Mouse (Mus musculus) kidney, embryonic 15.5 days (tissue): ENCODE results near the gene Ankfy1. TPM values are rescaled to one million over a fixed set of nuclear protein-coding genes. Genes with fewer than 3 reads are reported as not detected.
"Not testable (repeated sequence)": the region's sequence is repeated elsewhere in the genome, so short reads cannot be mapped to it uniquely, and the experiment has no call there.

ENCODE experiments used
- ATAC-seq: fragments of 200-750 bp; cut with Nextera tagmentation; replicated peaks from 2 replicates; pipeline ENCODE4 v1.8.0; 2017; ENCODE audit warnings: moderate TSS enrichment; ENCODE audit not compliant: low FRiP score
- H3K27ac ChIP-seq: fragments of 300-500 bp; sonication (generic); 2 replicates; pipeline ENCODE4 v1.5.1; 2015; ENCODE audit warnings: mild to moderate bottlenecking, inconsistent platforms
- H3K27me3 ChIP-seq: fragments of 300-500 bp; sonication (generic); 2 replicates; pipeline ENCODE4 v1.6.1; 2015; ENCODE audit warnings: inconsistent platforms
- H3K36me3 ChIP-seq: fragments of 300-500 bp; sonication (generic); 2 replicates; pipeline ENCODE4 v1.6.1; 2015; ENCODE audit warnings: inconsistent platforms
- H3K4me1 ChIP-seq: fragments of 300-500 bp; sonication (generic); 2 replicates; pipeline ENCODE4 v1.6.1; 2015; ENCODE audit warnings: inconsistent platforms
- H3K4me2 ChIP-seq: fragments of 300-500 bp; sonication (generic); 2 replicates; pipeline ENCODE4 v1.6.1; 2015; ENCODE audit warnings: moderate library complexity, mild to moderate bottlenecking, inconsistent platforms
- H3K4me3 ChIP-seq: fragments of 300-500 bp; sonication (generic); replicated peaks from 2 replicates; pipeline ENCODE4 v1.5.1; 2015; ENCODE audit warnings: mild to moderate bottlenecking, inconsistent platforms
- H3K9ac ChIP-seq: fragments of 300-500 bp; sonication (generic); 2 replicates; pipeline ENCODE4 v1.6.1; 2015; ENCODE audit warnings: mild to moderate bottlenecking, inconsistent platforms
- H3K9me3 ChIP-seq: fragments of 300-500 bp; sonication (generic); replicated peaks from 2 replicates; pipeline ENCODE4 v1.6.1; 2016; ENCODE audit warnings: inconsistent platforms
- WGBS: fragments of 180-500 bp; shearing (Covaris S2); methylation state at CpG from one replicate; pipeline ENCODE4 v1.1.7; 2015; ENCODE audit warnings: mixed read lengths; 5-methylcytosine and 5-hydroxymethylcytosine counted together
- polyA plus RNA-seq: library from polyadenylated mRNA; unstranded; fragments of >200 nt; fragmentation: Nextera tagmentation; extraction: Ambion mirVana; gene quantifications from 2 replicates; pipeline ENCODE4 v1.2.1, GENCODE M21; 2015

Ankfy1 gene
- polyA plus RNA-seq, 1 experiment from 2014 or later, result 23.7 TPM

DNA sequence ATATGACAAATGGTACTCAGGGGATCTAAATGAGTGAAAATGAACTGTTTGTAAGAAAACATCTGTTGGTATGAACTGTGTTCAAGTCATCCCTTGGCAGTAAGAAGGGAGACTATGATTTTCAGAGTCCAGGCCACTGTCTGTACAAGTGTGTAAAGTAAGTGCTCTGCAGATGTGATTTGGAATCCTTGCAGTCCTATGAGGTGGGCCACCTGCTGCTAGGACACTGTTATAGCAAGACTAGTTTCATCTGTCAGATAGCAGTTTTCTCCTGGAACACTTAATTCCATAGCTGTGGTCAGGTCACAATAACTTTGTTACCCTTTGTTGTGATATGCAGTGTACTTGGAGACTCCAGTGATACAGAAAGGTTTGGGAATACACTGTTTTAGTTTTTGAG lies 36.2 kb downstream of the Ankfy1 start:
- Histone ChIP-seq H3K27ac (no peak overlapping the region), H3K4me1 (no peaks in the 10 kb centered on the region), H3K36me3 (peaks cover 54% of the 10 kb centered on the region), H3K9me3 (no peaks in the 10 kb centered on the region), H3K9ac (no peak overlapping the region), H3K4me3 (no peak overlapping the region), H3K27me3 (no peaks in the 10 kb centered on the region), H3K4me2 (no peak overlapping the region)
- ATAC-seq, result no peak

DNA sequence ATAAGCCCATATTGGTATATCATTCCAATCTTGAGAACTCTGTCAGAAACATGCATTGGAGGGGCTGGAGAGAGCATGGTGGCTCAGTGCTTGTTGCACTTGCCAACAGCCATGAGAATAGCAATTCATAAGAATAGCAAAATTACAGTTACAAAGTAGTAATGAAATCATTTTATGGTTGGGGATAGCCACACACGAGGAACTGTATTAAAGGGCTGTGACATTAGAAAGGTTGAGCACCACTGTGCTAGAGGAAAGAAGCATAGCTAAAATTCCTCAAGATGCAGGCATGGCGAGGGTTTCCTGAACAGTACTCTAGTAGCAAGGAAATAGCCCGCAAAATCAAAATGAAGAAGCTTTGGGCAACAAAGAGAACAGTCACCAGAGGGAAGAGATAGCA lies 43.9 kb downstream of the Ankfy1 start:
- ATAC-seq, result no peak
- Histone ChIP-seq H3K36me3 (peaks cover 83% of the 10 kb centered on the region), H3K4me1 (no peaks in the 10 kb centered on the region), H3K27me3 (no peaks in the 10 kb centered on the region), H3K9me3 (no peaks in the 10 kb centered on the region), H3K4me2 (no peak overlapping the region), H3K4me3 (no peak overlapping the region), H3K9ac (no peak overlapping the region), H3K27ac (no peak overlapping the region)
- WGBS, result 91% methylated on average over 3 of the region's 3 CpGs

DNA sequence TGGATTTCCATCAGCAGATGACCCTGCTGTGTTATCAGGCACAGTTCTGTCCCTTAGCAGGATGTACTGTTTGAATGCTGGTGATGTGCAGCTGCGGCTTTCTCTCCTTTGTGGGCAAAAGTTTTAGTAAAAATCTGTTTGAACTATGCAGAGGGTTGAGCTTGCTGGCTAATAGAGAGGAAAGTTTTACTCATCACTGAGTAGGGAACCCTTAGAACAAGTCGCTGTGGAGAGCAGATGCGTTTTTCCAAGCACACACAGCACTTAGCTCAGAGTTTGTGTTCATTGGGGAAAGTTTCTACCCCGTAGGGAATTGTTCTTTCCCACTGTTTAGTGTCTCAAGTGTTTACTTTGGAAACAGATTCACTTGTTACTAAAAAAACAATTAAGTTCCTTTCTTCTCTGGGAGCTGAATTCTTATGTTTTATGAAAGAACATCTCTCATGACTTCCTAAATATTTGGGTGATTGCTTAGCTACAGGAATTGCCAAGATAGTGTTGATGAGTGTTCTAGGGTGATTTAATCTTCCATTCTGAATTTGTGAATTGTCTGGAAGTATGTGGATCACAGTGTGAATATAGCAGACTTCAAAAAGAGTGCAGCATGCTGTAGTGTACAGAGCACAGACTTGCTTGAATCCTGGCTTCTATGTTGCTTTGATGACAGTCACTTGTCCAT lies 45.2 kb downstream of the Ankfy1 start:
- WGBS, result 69% methylated on average over 4 of the region's 4 CpGs

DNA sequence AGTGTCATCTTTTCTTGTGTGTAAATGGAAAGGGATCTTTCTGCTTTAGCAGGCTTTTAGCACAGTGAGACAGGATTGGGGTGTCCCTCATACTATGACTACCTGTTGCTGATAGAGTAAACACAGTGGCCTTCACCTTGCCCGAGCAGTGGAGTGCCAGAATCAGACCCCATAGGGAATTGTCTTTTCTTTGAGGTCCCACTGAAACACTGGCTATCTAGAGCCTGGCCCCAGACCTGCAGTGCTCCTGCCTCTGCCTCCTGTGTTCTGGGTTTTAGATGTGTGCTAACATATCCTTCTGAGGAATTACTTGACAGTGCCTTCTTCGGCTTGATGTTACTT lies 45.7 kb downstream of the Ankfy1 start:
- Histone ChIP-seq H3K27me3 (no peaks in the 10 kb centered on the region), H3K9ac (no peak overlapping the region), H3K4me3 (no peak overlapping the region), H3K4me1 (no peaks in the 10 kb centered on the region), H3K36me3 (peaks cover 82% of the 10 kb centered on the region), H3K9me3 (no peaks in the 10 kb centered on the region), H3K4me2 (no peak overlapping the region), H3K27ac (no peak overlapping the region)
- no peak for ATAC-seq
- WGBS, result 91% methylated on average over 2 of the region's 2 CpGs

More for the DNA sequence above, 45.2 kb downstream of the Ankfy1 start:
- no peak overlapping the region for H3K9ac ChIP-seq
- no peaks in the 10 kb centered on the region for H3K4me1 ChIP-seq
- H3K27me3 ChIP-seq, result no peaks in the 10 kb centered on the region
- no peaks in the 10 kb centered on the region for H3K9me3 ChIP-seq
- H3K27ac ChIP-seq, result no peak overlapping the region
- no peak overlapping the region for H3K4me3 ChIP-seq
- no peak overlapping the region for H3K4me2 ChIP-seq
- H3K36me3 ChIP-seq, result peaks cover 82% of the 10 kb centered on the region
- ATAC-seq, result no peak

DNA sequence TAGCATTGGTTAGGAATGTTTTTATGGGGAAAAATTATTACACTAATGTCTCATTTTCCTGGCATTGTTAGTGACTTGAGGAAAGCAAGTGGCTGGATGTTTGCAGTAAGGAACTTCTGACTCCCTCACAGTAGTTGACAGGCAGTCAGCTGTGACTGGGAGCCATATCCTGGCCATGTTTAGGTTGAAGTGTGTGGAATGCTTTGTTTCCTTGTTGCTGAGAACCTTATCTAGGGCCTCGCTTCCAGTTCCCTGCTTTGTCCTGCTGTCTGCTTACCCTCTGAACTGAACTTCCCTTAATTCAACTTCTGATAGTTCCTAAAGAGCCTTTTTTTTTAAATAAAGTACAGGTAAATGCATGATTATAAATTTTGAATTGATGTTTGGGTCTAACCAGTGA lies 46.5 kb downstream of the Ankfy1 start:
- no peaks in the 10 kb centered on the region for H3K27me3 ChIP-seq
- H3K27ac ChIP-seq, result no peak overlapping the region
- H3K9ac ChIP-seq, result no peak overlapping the region
- H3K4me1 ChIP-seq, result no peaks in the 10 kb centered on the region
- no peaks in the 10 kb centered on the region for H3K9me3 ChIP-seq
- WGBS, result 56% methylated on average over 1 of the region's 1 CpGs
- ATAC-seq, result no peak
- H3K4me3 ChIP-seq, result no peak overlapping the region
- H3K4me2 ChIP-seq, result no peak overlapping the region
- H3K36me3 ChIP-seq, result peaks cover 81% of the 10 kb centered on the region

DNA sequence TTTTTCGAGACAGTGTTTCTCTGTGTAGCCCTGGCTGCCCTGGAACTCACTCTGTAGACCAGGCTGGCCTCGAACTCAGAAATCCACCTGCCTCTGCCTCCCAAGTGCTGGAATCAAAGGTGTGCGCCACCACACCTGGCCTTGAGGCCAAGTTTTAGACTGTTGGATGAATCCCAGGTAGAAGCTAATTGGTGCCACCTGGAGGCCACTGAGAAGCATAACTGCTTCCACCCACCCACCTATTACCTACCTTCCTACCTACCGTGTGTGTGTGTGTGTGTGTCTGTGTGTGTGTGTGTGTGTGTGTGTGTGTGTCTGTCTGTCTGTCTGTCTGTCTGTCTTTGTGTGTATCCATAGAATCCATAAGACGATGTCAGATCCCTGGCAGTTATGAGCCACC lies 47.7 kb downstream of the Ankfy1 start:
- 87% methylated on average over 5 of the region's 5 CpGs for WGBS
- not testable (repeated sequence) for H3K4me3 ChIP-seq, H3K4me1 ChIP-seq, ATAC-seq, H3K27me3 ChIP-seq, H3K9me3 ChIP-seq, H3K9ac ChIP-seq, H3K4me2 ChIP-seq, H3K27ac ChIP-seq
- H3K36me3 ChIP-seq, result peaks cover 76% of the 10 kb centered on the region

DNA sequence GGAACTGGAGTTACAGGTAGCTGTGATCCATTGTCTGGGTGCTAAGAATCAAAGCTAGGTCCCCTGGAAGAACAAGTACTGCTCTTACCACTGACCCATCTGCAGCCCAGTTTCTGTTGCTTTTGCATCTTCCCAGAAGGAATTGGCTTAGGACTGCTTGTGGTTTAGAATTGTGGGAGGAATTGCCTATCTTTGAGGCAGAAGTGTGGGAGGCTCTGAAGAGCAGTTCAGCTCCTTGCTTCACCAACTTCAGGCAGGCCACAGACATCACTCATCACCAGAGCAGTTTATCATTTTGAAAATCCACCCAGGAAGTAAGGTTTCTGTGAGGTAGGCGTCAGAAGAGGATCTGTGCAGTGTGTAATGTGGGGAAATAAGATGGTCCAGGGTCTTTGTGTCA lies 49.2 kb downstream of the Ankfy1 start:
- Histone ChIP-seq H3K9ac (no peak overlapping the region), H3K9me3 (no peaks in the 10 kb centered on the region), H3K4me1 (no peaks in the 10 kb centered on the region), H3K4me2 (no peak overlapping the region), H3K36me3 (peaks cover 76% of the 10 kb centered on the region), H3K27me3 (no peaks in the 10 kb centered on the region), H3K4me3 (no peak overlapping the region), H3K27ac (no peak overlapping the region)
- 88% methylated on average over 1 of the region's 1 CpGs for WGBS
- no peak for ATAC-seq

DNA sequence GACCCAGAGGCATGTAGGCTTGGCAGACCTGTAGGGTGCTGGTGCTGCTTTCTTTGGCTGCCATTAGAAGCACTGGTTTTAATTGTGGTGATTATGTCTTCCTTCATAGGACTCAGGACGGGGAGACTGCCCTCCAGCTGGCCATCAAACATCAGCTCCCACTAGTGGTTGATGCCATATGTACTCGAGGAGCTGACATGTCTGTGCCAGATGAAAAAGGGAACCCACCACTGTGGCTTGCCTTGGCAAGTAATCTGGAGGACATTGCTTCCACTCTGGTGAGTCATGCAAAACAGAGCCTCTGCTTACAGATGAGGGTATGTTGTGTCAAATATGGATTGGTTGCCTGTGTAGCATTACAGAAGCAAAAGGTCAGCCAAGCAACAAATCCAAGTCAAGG lies 62.1 kb downstream of the Ankfy1 start:
- Histone ChIP-seq H3K4me1 (no peaks in the 10 kb centered on the region), H3K27ac (no peak overlapping the region), H3K9ac (no peak overlapping the region), H3K9me3 (no peaks in the 10 kb centered on the region), H3K4me2 (no peak overlapping the region), H3K4me3 (no peak overlapping the region), H3K36me3 (peaks cover 97% of the 10 kb centered on the region), H3K27me3 (no peaks in the 10 kb centered on the region)
- ATAC-seq, result no peak
- WGBS, result 52% methylated on average over 2 of the region's 2 CpGs

DNA sequence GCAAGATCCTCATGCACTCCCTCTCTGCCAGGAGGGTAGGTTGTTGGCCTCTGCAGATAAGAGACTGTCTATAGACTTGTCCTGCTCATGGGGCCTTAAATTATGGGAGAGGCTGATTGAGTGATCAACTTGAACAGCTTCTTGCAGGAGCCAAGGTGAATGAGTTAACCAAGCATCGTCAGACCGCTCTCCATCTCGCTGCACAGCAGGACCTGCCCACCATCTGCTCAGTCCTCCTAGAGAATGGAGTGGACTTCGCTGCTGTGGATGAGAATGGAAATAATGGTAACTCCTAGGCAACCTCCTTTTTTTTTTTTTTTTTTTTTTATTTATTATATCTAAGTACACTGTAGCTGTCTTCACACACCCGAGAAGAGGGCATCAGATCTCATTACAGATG lies 68.5 kb downstream of the Ankfy1 start:
- Histone ChIP-seq H3K27ac (no peak overlapping the region), H3K9ac (no peak overlapping the region), H3K4me3 (no peak overlapping the region), H3K4me2 (no peak overlapping the region), H3K27me3 (no peaks in the 10 kb centered on the region), H3K9me3 (no peaks in the 10 kb centered on the region), H3K36me3 (peaks cover 99% of the 10 kb centered on the region), H3K4me1 (no peaks in the 10 kb centered on the region)
- WGBS, result 90% methylated on average over 5 of the region's 5 CpGs
- no peak for ATAC-seq

DNA sequence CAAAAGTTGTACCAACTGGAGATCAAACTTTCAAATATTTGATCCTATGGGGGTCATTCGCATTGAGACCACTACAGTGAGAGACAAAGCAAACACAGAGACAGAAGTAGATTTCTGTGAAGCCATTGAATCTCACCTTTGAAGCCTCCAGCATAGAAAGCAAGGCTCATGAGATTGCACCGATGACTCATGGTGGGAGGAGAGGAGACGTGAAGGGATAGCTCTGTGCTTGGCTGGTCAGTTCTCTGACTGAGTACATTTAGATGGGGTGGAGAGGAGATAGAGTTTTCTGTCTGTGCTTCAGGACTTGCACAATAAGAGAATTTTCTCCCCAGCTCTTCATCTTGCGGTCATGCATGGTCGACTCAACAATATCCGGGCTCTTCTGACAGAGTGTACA lies 69.8 kb downstream of the Ankfy1 start:
- H3K27me3 ChIP-seq, result no peaks in the 10 kb centered on the region
- H3K4me2 ChIP-seq, result no peak overlapping the region
- H3K4me1 ChIP-seq, result no peaks in the 10 kb centered on the region
- H3K4me3 ChIP-seq, result no peak overlapping the region
- no peak overlapping the region for H3K9ac ChIP-seq
- no peak for ATAC-seq
- H3K36me3 ChIP-seq, result peaks cover 98% of the 10 kb centered on the region
- no peaks in the 10 kb centered on the region for H3K9me3 ChIP-seq
- 90% methylated on average over 6 of the region's 6 CpGs for WGBS
- no peak overlapping the region for H3K27ac ChIP-seq

DNA sequence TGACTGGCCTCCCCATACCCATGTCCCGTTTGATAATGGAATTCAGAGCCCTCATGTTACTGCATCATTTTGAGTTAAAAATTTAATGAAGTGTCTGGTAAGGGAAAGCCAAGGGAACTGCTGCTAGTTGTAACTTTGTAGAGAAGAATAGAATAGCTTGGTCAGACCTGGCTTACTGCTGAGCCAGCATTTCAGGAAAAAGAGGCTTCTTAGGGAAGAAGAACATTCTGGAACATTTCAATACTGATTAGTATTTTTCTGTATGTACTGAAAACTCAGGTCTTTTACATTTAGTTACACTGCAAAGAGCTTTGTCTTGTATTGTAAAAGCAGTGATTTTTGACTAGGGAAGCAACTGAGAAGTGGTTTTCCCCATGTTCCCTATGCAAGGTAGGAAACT lies 71.0 kb downstream of the Ankfy1 start:
- no peaks in the 10 kb centered on the region for H3K9me3 ChIP-seq
- H3K4me1 ChIP-seq, result no peaks in the 10 kb centered on the region
- H3K9ac ChIP-seq, result no peak overlapping the region
- ATAC-seq, result no peak
- no peak overlapping the region for H3K4me3 ChIP-seq
- WGBS, result 83% methylated on average over 1 of the region's 1 CpGs
- H3K27me3 ChIP-seq, result no peaks in the 10 kb centered on the region
- H3K27ac ChIP-seq, result no peak overlapping the region
- H3K36me3 ChIP-seq, result peaks cover 89% of the 10 kb centered on the region
- H3K4me2 ChIP-seq, result no peak overlapping the region

DNA sequence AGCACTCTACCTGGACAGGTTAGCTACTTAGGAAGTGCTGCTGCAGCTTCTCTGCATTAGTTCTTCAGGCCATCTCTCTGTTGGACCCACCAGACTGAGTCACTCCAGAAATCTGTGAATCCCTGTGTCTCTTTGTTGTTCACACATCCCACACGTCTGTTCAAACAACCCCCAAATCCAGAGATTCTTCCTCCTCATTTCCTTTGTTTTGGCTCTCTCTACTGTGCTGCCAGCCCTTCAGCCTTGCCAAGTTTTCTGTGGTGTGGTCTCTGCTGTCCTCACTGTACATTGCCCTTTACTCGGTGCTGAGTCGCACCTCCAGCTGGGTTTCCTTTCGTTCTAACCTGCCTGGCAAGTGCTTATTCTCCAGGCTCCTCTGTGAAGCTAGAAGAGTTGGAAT lies 74.5 kb downstream of the Ankfy1 start:
- Histone ChIP-seq H3K4me2 (no peak overlapping the region), H3K27ac (no peak overlapping the region), H3K4me1 (no peaks in the 10 kb centered on the region), H3K4me3 (no peak overlapping the region), H3K9me3 (no peaks in the 10 kb centered on the region), H3K27me3 (no peaks in the 10 kb centered on the region), H3K36me3 (peaks cover 77% of the 10 kb centered on the region), H3K9ac (no peak overlapping the region)
- ATAC-seq, result no peak
- WGBS, result 94% methylated on average over 4 of the region's 4 CpGs

DNA sequence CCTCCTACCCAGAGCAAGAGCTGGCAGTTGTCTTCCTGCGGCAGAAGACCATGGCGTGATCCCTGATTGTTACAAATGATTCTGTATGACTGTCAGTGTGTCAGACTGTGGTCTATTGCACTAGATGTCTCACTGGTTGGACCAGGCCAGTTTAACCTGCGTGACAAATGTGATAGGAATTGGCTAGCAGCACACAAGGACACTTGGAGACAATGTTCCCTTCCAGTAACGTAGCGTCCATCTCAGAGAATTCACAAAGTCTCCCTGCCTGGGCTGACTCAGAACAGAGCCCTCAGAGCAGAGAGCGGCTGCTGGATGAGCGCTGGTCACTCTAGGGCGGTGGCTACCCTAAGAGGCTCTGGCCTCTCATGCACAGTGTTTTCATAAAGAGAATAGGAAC lies 77.9 kb downstream of the Ankfy1 start:
- no peak for ATAC-seq
- H3K4me1 ChIP-seq, result no peaks in the 10 kb centered on the region
- 88% methylated on average over 8 of the region's 8 CpGs for WGBS
- H3K27ac ChIP-seq, result no peak overlapping the region
- no peaks in the 10 kb centered on the region for H3K9me3 ChIP-seq
- no peak overlapping the region for H3K4me3 ChIP-seq
- H3K27me3 ChIP-seq, result no peaks in the 10 kb centered on the region
- H3K9ac ChIP-seq, result no peak overlapping the region
- H3K36me3 ChIP-seq, result peaks cover 52% of the 10 kb centered on the region
- no peak overlapping the region for H3K4me2 ChIP-seq
